Mouse (Mus musculus): ENCODE data around the gene Irak4. TPM values are rescaled to one million over a fixed set of nuclear protein-coding genes. Genes with fewer than 3 reads are reported as not detected.

The Irak4 gene
- polyA plus RNA-seq, 1 experiment, result 13.6 TPM

DNA sequence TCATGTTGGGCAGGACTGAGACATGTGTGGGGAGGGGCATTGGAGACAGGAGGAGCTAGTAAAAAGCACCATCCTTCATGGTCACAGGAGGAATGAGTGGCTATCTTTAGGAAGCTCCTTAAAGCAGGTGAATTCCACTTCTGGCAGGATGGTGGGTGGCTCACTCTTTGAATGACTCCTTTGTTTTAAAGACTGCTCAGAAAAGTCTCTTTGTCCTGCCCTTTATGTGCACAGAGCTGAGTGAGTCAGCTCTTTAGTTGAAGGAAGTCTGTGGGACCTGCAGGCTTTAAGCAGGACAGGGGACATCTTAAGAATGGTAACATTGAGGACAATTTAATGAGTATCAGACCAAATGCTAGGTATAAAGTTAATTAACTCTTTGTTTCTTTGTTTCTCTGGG lies 77.5 kb downstream of the Irak4 start:
- no peak for DNase-seq (ENCODE audit: low spot score)

- no peak for DNase-seq (ENCODE audit: low spot score)
Observed at GRCm38 (mm10) chr15:94628463-94628829, 85.0 kb downstream of the Irak4 start.

DNA sequence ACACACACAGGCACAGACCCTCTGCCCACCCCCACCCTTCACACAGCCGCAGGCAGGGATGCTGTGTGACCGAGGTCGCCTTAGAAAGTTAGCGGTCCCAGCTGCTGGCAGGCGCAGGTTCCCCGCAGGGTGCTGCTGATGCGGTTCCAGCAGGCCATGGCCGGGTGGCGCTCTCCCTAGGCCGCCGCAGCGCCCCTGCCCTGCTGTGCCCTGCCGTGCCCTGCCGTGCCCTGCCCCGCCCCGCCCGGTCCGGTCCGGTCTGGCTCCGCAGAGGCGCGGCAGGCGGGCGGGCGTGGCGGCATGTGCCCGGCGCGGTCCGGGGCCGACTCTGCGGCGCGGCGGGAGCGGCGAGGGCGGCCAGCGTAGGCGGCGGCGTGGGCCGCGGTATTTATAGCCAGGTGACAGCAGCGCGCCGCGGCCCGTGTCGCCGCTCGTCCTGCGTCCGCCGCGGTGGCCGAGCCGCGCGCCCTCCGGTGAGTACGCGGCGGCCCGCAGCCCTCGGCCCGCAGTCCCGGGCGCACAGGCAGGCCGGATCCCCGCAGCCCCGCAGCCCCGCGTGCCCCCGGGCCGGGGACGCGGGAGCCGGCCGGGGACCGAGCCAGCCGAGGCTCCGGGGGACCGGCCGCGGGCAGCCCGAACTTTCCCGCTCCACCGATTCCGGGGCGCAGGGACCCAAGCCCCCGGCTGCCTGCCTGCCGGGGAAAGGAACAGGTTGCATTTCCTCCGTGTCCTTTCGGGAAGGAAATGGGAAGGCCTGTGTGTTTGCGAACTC lies 85.6 kb downstream of the Irak4 start, which contains the start of gene Tmem117:
TSS of gene Tmem117 (plus strand) at position 403 of the 772 bp plus-strand sequence.
- peak; percentile 48 for DNase-seq (ENCODE audit: low spot score)

GRCm38 (mm10) chr15:94630553-94630952 lies 87.1 kb downstream of the Irak4 start:
- no peak for DNase-seq (ENCODE audit: low spot score)

Other genes starting within 250 kb of the Irak4 start
- 1.3 and 1.6 TPM in 2 replicates for gene Adamts20, start 78.2 kb upstream of the Irak4 start, polyA plus RNA-seq (2012; rRNA removed)
- 4.2 and 5.0 TPM in 2 replicates for gene Pus7l, start 96 bp upstream of the Irak4 start, polyA plus RNA-seq (2012; rRNA removed)
- gene Twf1, start 46.2 kb downstream of the Irak4 start, polyA plus RNA-seq (2012; rRNA removed), result 83.6 and 92.9 TPM in 2 replicates
- 1.1 and 1.3 TPM in 2 replicates for gene Tmem117, start 85.6 kb downstream of the Irak4 start, polyA plus RNA-seq (2012; rRNA removed)